Mouse (Mus musculus) cerebellum, adult (tissue): ENCODE measurements at regions not wholly inside any gene's neighbourhood (a gene's known extent, or its start where the extent isn't known, plus 50 kb on each side); places are given as distances from the start of the nearest gene placed in this dataset.

Source experiments
- ATAC-seq: cut with Nextera tagmentation; 2 replicates; pipeline ENCODE4 v1.9.2; 2017; ENCODE audit warnings: mild to moderate bottlenecking, moderate library complexity, mixed read lengths; ENCODE audit not compliant: insufficient number of reproducible peaks, low FRiP score, low TSS enrichment

- ATAC-seq: no peak
Observed at GRCm38 (mm10) chr19:56169998-56170274, 117.0 kb upstream of the Habp2 start.

- peak; percentile 39; the same call in 1 of the 2 replicates for ATAC-seq
Observed at GRCm38 (mm10) chr19:56172454-56172853, 114.5 kb upstream of the Habp2 start.

- ATAC-seq: no peak
Observed at GRCm38 (mm10) chr19:56176059-56176458, 110.9 kb upstream of the Habp2 start.

- no peak for ATAC-seq
Observed at GRCm38 (mm10) chr19:56177231-56177745, 109.6 kb upstream of the Habp2 start.

GRCm38 (mm10) chr19:56185756-56186155 is 101.2 kb upstream of the Habp2 start:
- no peak for ATAC-seq

GRCm38 (mm10) chr19:56189185-56189584 is 97.8 kb upstream of the Habp2 start:
- ATAC-seq: no peak

- ATAC-seq: no peak
Observed at GRCm38 (mm10) chr19:56190222-56190621, 96.7 kb upstream of the Habp2 start.

- ATAC-seq: no peak
Observed at GRCm38 (mm10) chr19:56198474-56199236, 88.3 kb upstream of the Habp2 start.

GRCm38 (mm10) chr19:56199401-56200150 is 87.4 kb upstream of the Habp2 start:
- ATAC-seq: no peak

GRCm38 (mm10) chr19:56201007-56201682 is 85.8 kb upstream of the Habp2 start:
- no peak for ATAC-seq

- ATAC-seq: no peak
Observed at GRCm38 (mm10) chr19:56201738-56202480, 85.0 kb upstream of the Habp2 start.

- no peak for ATAC-seq
Observed at GRCm38 (mm10) chr19:56202481-56203130, 84.3 kb upstream of the Habp2 start.

- ATAC-seq: no peak
Observed at GRCm38 (mm10) chr19:56218536-56218935, 68.4 kb upstream of the Habp2 start.

GRCm38 (mm10) chr19:56220724-56221407 is 66.1 kb upstream of the Habp2 start:
- no peak for ATAC-seq

- ATAC-seq: no peak
Observed at GRCm38 (mm10) chr19:56222496-56222895, 64.4 kb upstream of the Habp2 start.

- no peak for ATAC-seq
Observed at GRCm38 (mm10) chr19:56225039-56225438, 61.9 kb upstream of the Habp2 start.

GRCm38 (mm10) chr19:56225518-56225917 is 61.4 kb upstream of the Habp2 start:
- no peak for ATAC-seq

- ATAC-seq: no peak
Observed at GRCm38 (mm10) chr19:56228586-56228985, 58.4 kb upstream of the Habp2 start.

- no peak for ATAC-seq
Observed at GRCm38 (mm10) chr19:56231430-56231829, 55.5 kb upstream of the Habp2 start.
